Mouse (Mus musculus) embryonic facial prominence, embryonic 14.5 days (tissue): Measurements from ENCODE around the gene 4933405L10Rik. TPM values are rescaled to one million over a fixed set of nuclear protein-coding genes. Genes with fewer than 3 reads are reported as not detected.

Source experiments
- ATAC-seq: fragments of 200-750 bp; cut with Nextera tagmentation; 2 replicates; pipeline ENCODE4 v1.8.0; 2017; ENCODE audit warnings: low read depth, moderate number of reproducible peaks, moderate TSS enrichment
- DNase-seq: peaks from one replicate; pipeline ENCODE4 v3.0.0-alpha.2; 2015; ENCODE audit warnings: low spot score
- H3K27ac ChIP-seq: fragments of 300-500 bp; sonication (generic); replicated peaks from 2 replicates; pipeline ENCODE4 v1.5.1; 2014; ENCODE audit warnings: low read depth, mild to moderate bottlenecking, low read length, moderate library complexity
- H3K27me3 ChIP-seq: fragments of 300-500 bp; sonication (generic); replicated peaks from 2 replicates; pipeline ENCODE4 v1.6.1; 2014; ENCODE audit warnings: low read length; ENCODE audit not compliant: control insufficient read depth, insufficient read depth
- H3K36me3 ChIP-seq: fragments of 300-500 bp; sonication (generic); 2 replicates; pipeline ENCODE4 v1.6.1; 2014; ENCODE audit warnings: low read length, mixed read lengths; ENCODE audit not compliant: control insufficient read depth, insufficient read depth
- H3K4me1 ChIP-seq: fragments of 300-500 bp; sonication (generic); 2 replicates; pipeline ENCODE4 v1.6.1; 2014; ENCODE audit warnings: antibody characterized with exemption, low read length; ENCODE audit not compliant: control insufficient read depth, insufficient read depth
- H3K4me2 ChIP-seq: fragments of 300-500 bp; sonication (generic); 2 replicates; pipeline ENCODE4 v1.6.1; 2014; ENCODE audit warnings: low read depth, mild to moderate bottlenecking, low read length, moderate library complexity, mixed read lengths
- H3K4me3 ChIP-seq: fragments of 300-500 bp; sonication (generic); 2 replicates; pipeline ENCODE4 v1.5.1; 2014; ENCODE audit warnings: low read depth, mild to moderate bottlenecking, low read length
- H3K9ac ChIP-seq: fragments of 300-500 bp; sonication (generic); 2 replicates; pipeline ENCODE4 v1.6.1; 2014; ENCODE audit warnings: low read depth, mild to moderate bottlenecking, low read length, moderate library complexity, mixed read lengths
- H3K9me3 ChIP-seq: fragments of 300-500 bp; sonication (generic); 2 replicates; pipeline ENCODE4 v1.6.1; 2016; ENCODE audit warnings: low read length; ENCODE audit not compliant: control insufficient read depth
- WGBS: fragments of 180-500 bp; shearing (Covaris S2); extraction: QIAGEN DNeasy Blood & Tissue Kit; methylation state at CpG from one replicate; pipeline ENCODE4 v1.1.7; 2014; 5-methylcytosine and 5-hydroxymethylcytosine counted together
- polyA plus RNA-seq: library from polyadenylated mRNA; unstranded; fragments of >200 nt; fragmentation: Nextera tagmentation; extraction: Ambion mirVana; gene quantifications from 2 replicates; pipeline ENCODE4 v1.2.1, GENCODE M21; 2014

Gene 4933405L10Rik
- polyA plus RNA-seq, 1 experiment from 2014 or later, result 0.42 TPM

- H3K9me3 ChIP-seq, result no peaks in the 10 kb centered on the region
- no peak for DNase-seq
- no peak overlapping the region for H3K4me3 ChIP-seq
- no peaks in the 10 kb centered on the region for H3K4me1 ChIP-seq
- no peak for ATAC-seq
- H3K9ac ChIP-seq, result no peak overlapping the region
- H3K27ac ChIP-seq, result no peak overlapping the region
- no peak overlapping the region for H3K4me2 ChIP-seq
- WGBS, result 96% methylated on average over 15 of the region's 15 CpGs
- H3K27me3 ChIP-seq, result no peaks in the 10 kb centered on the region
- H3K36me3 ChIP-seq, result peaks cover 7% of the 10 kb centered on the region
These were observed 9.0 kb downstream of the 4933405L10Rik start for GRCm38 (mm10) chr8:105716302-105716945.

GRCm38 (mm10) chr8:105719637-105720036 lies 12.2 kb downstream of the 4933405L10Rik start:
- no peaks in the 10 kb centered on the region for H3K9me3 ChIP-seq
- H3K4me3 ChIP-seq, result no peak overlapping the region
- ATAC-seq (no peak), DNase-seq (no peak)
- no peaks in the 10 kb centered on the region for H3K27me3 ChIP-seq
- no peak overlapping the region for H3K9ac ChIP-seq
- peaks cover 21% of the 10 kb centered on the region for H3K36me3 ChIP-seq
- H3K27ac ChIP-seq, result no peak overlapping the region
- 85% methylated on average over 4 of the region's 4 CpGs for WGBS
- no peaks in the 10 kb centered on the region for H3K4me1 ChIP-seq
- H3K4me2 ChIP-seq, result no peak overlapping the region

GRCm38 (mm10) chr8:105722861-105723260 lies 15.4 kb downstream of the 4933405L10Rik start:
- Histone ChIP-seq H3K9ac (no peak overlapping the region), H3K4me3 (no peak overlapping the region), H3K27ac (no peak overlapping the region), H3K9me3 (no peaks in the 10 kb centered on the region), H3K27me3 (no peaks in the 10 kb centered on the region), H3K4me2 (no peak overlapping the region), H3K4me1 (no peaks in the 10 kb centered on the region), H3K36me3 (peaks cover 29% of the 10 kb centered on the region)
- DNase-seq (no peak), ATAC-seq (no peak)
- 88% methylated on average over 9 of the region's 9 CpGs for WGBS

- H3K9me3 ChIP-seq, result no peaks in the 10 kb centered on the region
- H3K4me1 ChIP-seq, result no peaks in the 10 kb centered on the region
- H3K27me3 ChIP-seq, result no peaks in the 10 kb centered on the region
- no peak overlapping the region for H3K27ac ChIP-seq
- H3K36me3 ChIP-seq, result peaks cover 33% of the 10 kb centered on the region
- DNase-seq, result no peak
- no peak for ATAC-seq
- no peak overlapping the region for H3K4me2 ChIP-seq
- 75% methylated on average over 5 of the region's 5 CpGs for WGBS
- H3K4me3 ChIP-seq, result no peak overlapping the region
- H3K9ac ChIP-seq, result no peak overlapping the region
These were observed 18.3 kb downstream of the 4933405L10Rik start for GRCm38 (mm10) chr8:105725726-105726125.

GRCm38 (mm10) chr8:105727397-105728124 lies 20.1 kb downstream of the 4933405L10Rik start:
- DNase-seq (peak; percentile 42), ATAC-seq (no peak)
- Histone ChIP-seq H3K36me3 (peaks cover 33% of the 10 kb centered on the region), H3K4me3 (no peak overlapping the region), H3K27ac (no peak overlapping the region), H3K4me2 (no peak overlapping the region), H3K4me1 (no peaks in the 10 kb centered on the region), H3K9me3 (no peaks in the 10 kb centered on the region), H3K27me3 (no peaks in the 10 kb centered on the region), H3K9ac (no peak overlapping the region; the same call in 1 of the 2 replicates)
- WGBS, result 86% methylated on average over 18 of the region's 18 CpGs

GRCm38 (mm10) chr8:105732186-105732585 lies 24.7 kb downstream of the 4933405L10Rik start:
- no peak overlapping the region for H3K27ac ChIP-seq
- no peak overlapping the region for H3K9ac ChIP-seq
- no peak for ATAC-seq
- H3K36me3 ChIP-seq, result peaks cover 8% of the 10 kb centered on the region; the same call in 1 of the 2 replicates
- 95% methylated on average over 5 of the region's 5 CpGs for WGBS
- no peak overlapping the region for H3K4me2 ChIP-seq
- no peaks in the 10 kb centered on the region for H3K4me1 ChIP-seq
- DNase-seq, result no peak
- H3K4me3 ChIP-seq, result no peak overlapping the region
- H3K27me3 ChIP-seq, result no peaks in the 10 kb centered on the region
- H3K9me3 ChIP-seq, result no peaks in the 10 kb centered on the region

- H3K36me3 ChIP-seq, result no peaks in the 10 kb centered on the region
- 92% methylated on average over 5 of the region's 5 CpGs for WGBS
These were observed 31.8 kb downstream of the 4933405L10Rik start for GRCm38 (mm10) chr8:105739216-105739615.

GRCm38 (mm10) chr8:105743301-105743700 lies 35.8 kb downstream of the 4933405L10Rik start:
- H3K27ac ChIP-seq, result no peak overlapping the region
- no peaks in the 10 kb centered on the region for H3K36me3 ChIP-seq
- 86% methylated on average over 4 of the region's 4 CpGs for WGBS
- H3K9ac ChIP-seq, result no peak overlapping the region
- H3K9me3 ChIP-seq, result no peaks in the 10 kb centered on the region
- H3K4me3 ChIP-seq, result no peak overlapping the region
- DNase-seq, result no peak
- ATAC-seq, result no peak
- H3K4me2 ChIP-seq, result no peak overlapping the region
- H3K27me3 ChIP-seq, result no peaks in the 10 kb centered on the region
- H3K4me1 ChIP-seq, result 0 out of 2 replicates have a peak, but pooled peaks cover 3% of the 10 kb centered on the region

More at GRCm38 (mm10) chr8:105739216-105739615, 31.8 kb downstream of the 4933405L10Rik start:
- no peak overlapping the region for H3K4me3 ChIP-seq
- no peaks in the 10 kb centered on the region for H3K4me1 ChIP-seq
- H3K4me2 ChIP-seq, result no peak overlapping the region
- no peak overlapping the region for H3K9ac ChIP-seq
- DNase-seq, result no peak
- no peaks in the 10 kb centered on the region for H3K9me3 ChIP-seq
- no peak overlapping the region for H3K27ac ChIP-seq
- H3K27me3 ChIP-seq, result no peaks in the 10 kb centered on the region
- ATAC-seq, result no peak
